Mouse (Mus musculus) erythroblast, embryonic 14.5 days (primary cell): Measurements from ENCODE around the gene Gm49378.

Experiments
- GATA1 ChIP-seq: IDR thresholded peaks from 2 replicates; pipeline ENCODE4 v1.6.1; 2012; ENCODE audit warnings: low read length, inconsistent platforms, mixed read lengths
- TAL1 ChIP-seq: IDR thresholded peaks from 3 replicates; pipeline ENCODE4 v1.6.1; 2012; ENCODE audit warnings: low read length, inconsistent platforms, mixed read lengths

DNA sequence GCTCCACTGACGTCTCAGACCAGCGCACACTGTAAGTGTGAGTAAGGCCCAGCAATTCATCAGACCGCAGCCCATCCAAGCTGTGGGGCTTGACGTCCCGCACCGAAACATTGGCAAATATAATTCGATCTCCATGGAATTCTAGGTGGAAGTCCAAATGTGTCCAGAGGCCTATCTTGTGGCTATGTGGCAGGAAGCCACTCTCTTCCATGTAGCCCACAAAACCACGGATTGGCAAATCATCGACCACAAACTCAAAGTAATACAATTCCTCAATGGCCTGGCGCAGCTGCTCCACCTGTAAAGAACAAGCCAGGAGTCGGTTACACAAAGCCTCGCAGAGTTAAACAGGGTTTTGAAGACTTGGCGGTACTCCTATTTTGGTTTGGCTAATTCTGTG, 3.6 kb upstream of the Gm49378 start:
- TF ChIP-seq TAL1 (no peak), GATA1 (no peak)
